Comparison of ENCODE assay signal across 8 mouse cellular contexts in the genomic region with DNA sequence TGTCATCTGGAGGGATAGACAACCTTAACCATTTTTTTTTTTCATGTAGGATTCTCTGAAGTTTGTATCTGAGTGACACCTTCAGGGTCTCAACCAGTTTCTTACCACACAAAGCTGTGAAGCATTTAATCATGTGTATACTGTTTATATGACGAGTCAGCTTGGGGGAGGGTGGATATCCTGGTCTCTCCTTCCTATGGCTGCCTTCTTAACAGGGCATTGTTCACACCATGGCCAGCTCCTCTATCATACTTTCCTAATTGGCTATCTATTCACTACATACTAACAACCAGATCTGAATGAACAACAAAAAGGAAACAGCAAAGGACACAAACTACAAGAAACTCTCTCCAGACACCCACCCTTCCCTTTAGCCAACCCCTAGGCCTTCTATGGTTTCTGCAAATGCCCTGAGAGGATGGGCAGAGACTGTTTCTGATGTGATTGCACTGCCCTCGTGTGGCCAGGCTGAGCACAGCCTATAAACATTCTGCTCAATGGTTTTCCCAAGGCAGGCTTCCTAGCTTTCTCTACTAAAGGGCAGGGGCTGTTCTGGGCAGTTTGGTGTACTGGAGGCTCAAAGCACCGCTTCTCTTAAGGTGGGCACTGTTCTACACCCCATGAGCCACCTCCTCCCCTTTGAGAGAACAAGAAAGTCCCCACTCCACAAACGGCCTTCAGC. TPM values are rescaled to one million over a fixed set of nuclear protein-coding genes. Genes with fewer than 3 reads are reported as not detected.
A peak's percentile ranks its signal among the peaks of the same experiment; 100 is the strongest.
DNase-seq lines count a peak whose midpoint lies in the region; ATAC-seq and TF ChIP-seq lines count a peak whose summit lies in the region.

No protein-coding gene starts in this region.

- ATAC-seq in intestine, embryonic 15.5 days, result peak; percentile 81

- no peaks in the 10 kb centered on the region for H3K4me1 ChIP-seq in cortical plate, adult 2 months (ENCODE audit: control insufficient read depth, insufficient read depth, low read length)
- H3K4me1 ChIP-seq in intestine, embryonic 15.5 days (replicated peaks), result no peaks in the 10 kb centered on the region

- H3K9me3 ChIP-seq in intestine, embryonic 15.5 days, result no peaks in the 10 kb centered on the region

- H3K4me2 ChIP-seq in intestine, embryonic 15.5 days (replicated peaks), result 0 out of 2 replicates have a peak overlapping the region, but pooled peaks have one; percentile 9

- no peak overlapping the region for H3K4me3 ChIP-seq in cortical plate, adult 2 months (ENCODE audit: insufficient read depth, low read length)
- no peak overlapping the region for H3K4me3 ChIP-seq in intestine, embryonic 15.5 days (replicated peaks)

- TF ChIP-seq CTCF in cortical plate, adult 2 months (IDR thresholded peaks at IDR 0.05; ENCODE audit: extremely low read depth, insufficient read depth, low read length), result peak; percentile 96

- intact Hi-C loops in left cerebral cortex, postnatal 14 days (cut with DNase I), result loop anchor here (1.0 to 5.0 kb wide), 3 partner anchors 109 to 329 kb away; no protein-coding TSS in a partner anchor

- WGBS in intestine, embryonic 15.5 days, result 33% methylated on average over 4 of the region's 4 CpGs

- no peak for TF ChIP-seq POLR2A in cortical plate, adult 2 months (IDR thresholded peaks at IDR 0.05; ENCODE audit: extremely low read depth, insufficient read depth, low read length)

- H3K27me3 ChIP-seq in intestine, embryonic 15.5 days (replicated peaks), result no peaks in the 10 kb centered on the region

- H3K36me3 ChIP-seq in intestine, embryonic 15.5 days, result peaks cover 10% of the 10 kb centered on the region

- H3K9ac ChIP-seq in intestine, embryonic 15.5 days, result no peak overlapping the region

- peak; percentile 73 to 90 for DNase-seq in adrenal gland, adult (ENCODE audit: inconsistent age in 2 of 2, low spot score in 1 of 2)
- DNase-seq in gastrocnemius, adult 8-10 months (ENCODE audit: low spot score in 2 of 2), result peak; percentile 14 to 24
- DNase-seq in left cerebral cortex, postnatal 14 days (ENCODE audit: low spot score in 2 of 2), result peak; percentile 82 to 84
- peak; percentile 76 for DNase-seq in mesoderm, embryonic 11.5 days (ENCODE audit: low read depth, low spot score)
- peak; percentile 70 for DNase-seq in right cerebral cortex, postnatal 25 days
- peak; percentile 50 to 76 for DNase-seq in urinary bladder, postnatal 4 days (ENCODE audit: low spot score in 2 of 2)

- H3K27ac ChIP-seq in cortical plate, adult 2 months (ENCODE audit: insufficient read depth, low read length), result no peak overlapping the region
- no peak overlapping the region for H3K27ac ChIP-seq in intestine, embryonic 15.5 days

RNA-seq across cellular contexts. Expression of gene Ahrr, which starts 8.9 kb away (rescaled TPM):
- 0.85 and 1.1 TPM in 2 replicates for polyA plus RNA-seq in cortical plate, adult 2 months (2012; rRNA removed)
- not detected for total RNA-seq in gastrocnemius, adult 8-10 months (2022)
- polyA plus RNA-seq in intestine, embryonic 15.5 days (2015; fragmentation: Nextera tagmentation; extraction: Ambion mirVana), result 0.25 and 0.28 TPM in 2 replicates
- total RNA-seq in left cerebral cortex, postnatal 14 days (2021), result 1 to 10 TPM in 1 of 2 experiments, under 1 TPM in 1; 0.86 to 1.2 TPM

RNA-seq across cellular contexts. Expression of gene Pdcd6, which starts 16.3 kb away (rescaled TPM):
- polyA plus RNA-seq in cortical plate, adult 2 months (2012; rRNA removed), result 139 and 150 TPM in 2 replicates
- 10 to 100 TPM; 13.2 to 17.5 (median 16.4) TPM for total RNA-seq in gastrocnemius, adult 8-10 months (2022)
- polyA plus RNA-seq in intestine, embryonic 15.5 days (2015; fragmentation: Nextera tagmentation; extraction: Ambion mirVana), result 170 and 182 TPM in 2 replicates
- 10 to 100 TPM; 76.3 to 76.6 TPM for total RNA-seq in left cerebral cortex, postnatal 14 days (2021)

RNA-seq across cellular contexts. Expression of gene Sdha, which starts 49.0 kb away (rescaled TPM):
- 300 TPM in 2 replicates for polyA plus RNA-seq in cortical plate, adult 2 months (2012; rRNA removed)
- 100 to 1,000 TPM; 555 to 618 (median 575) TPM for total RNA-seq in gastrocnemius, adult 8-10 months (2022)
- polyA plus RNA-seq in intestine, embryonic 15.5 days (2015; fragmentation: Nextera tagmentation; extraction: Ambion mirVana), result 314 and 349 TPM in 2 replicates
- 100 to 1,000 TPM; 269 to 280 TPM for total RNA-seq in left cerebral cortex, postnatal 14 days (2021)

RNA-seq across cellular contexts. Expression of gene Ccdc127, which starts 49.0 kb away (rescaled TPM):
- polyA plus RNA-seq in cortical plate, adult 2 months (2012; rRNA removed), result 34.5 and 34.7 TPM in 2 replicates
- 10 to 100 TPM; 58.2 to 66.2 (median 64.0) TPM for total RNA-seq in gastrocnemius, adult 8-10 months (2022)
- 44.4 and 48.6 TPM in 2 replicates for polyA plus RNA-seq in intestine, embryonic 15.5 days (2015; fragmentation: Nextera tagmentation; extraction: Ambion mirVana)
- 10 to 100 TPM; 64.6 to 64.9 TPM for total RNA-seq in left cerebral cortex, postnatal 14 days (2021)

Comparison
In these comparisons a context has a peak if more than half of its experiments do, and no peak if none do; other contexts are left out.
1. DNase-seq: peak in every context shown above with its lines; median percentile 83 in left cerebral cortex, postnatal 14 days; 82 in adrenal gland, adult; 76 in mesoderm, embryonic 11.5 days; 70 in right cerebral cortex, postnatal 25 days; 63 in urinary bladder, postnatal 4 days; 19 in gastrocnemius, adult 8-10 months.
2. RNA of gene Pdcd6, which starts 16.3 kb away (total RNA-seq): 76.3 to 76.6 TPM in left cerebral cortex, postnatal 14 days; 13.2 to 17.5 TPM in gastrocnemius, adult 8-10 months; every median in the first group is over 4 times any median in the second.